8 mouse cellular contexts compared by ENCODE assay signal in genomic region chr9:63664792-63665646, GRCm38 (mm10).
DNase-seq lines count a peak whose midpoint lies in the region; ATAC-seq lines count a peak whose summit lies in the region.
"Had no signal": no experiment of that assay in that cellular context is flagged by ENCODE, and none has a peak within 500 bp of the region (broad histone marks: within the 10 kb centered on the region; RNA-seq: fewer than 3 reads in every experiment).

No protein-coding gene starts in this region.

- peak; percentile 52; the same call in 1 of the 2 replicates for ATAC-seq in midbrain, embryonic 11.5 days (ENCODE audit: low FRiP score)
- ATAC-seq in midbrain, embryonic 15.5 days (replicated peaks): no peak
- ATAC-seq in limb, embryonic 12.5 days (ENCODE audit: insufficient number of reproducible peaks, insufficient read depth, low FRiP score, low TSS enrichment, low read depth): no peak
- ATAC-seq in erythroid progenitor cell, adult 5-6 weeks (replicated peaks; ENCODE audit: low FRiP score, poor library complexity, severe bottlenecking): no peak

- no peak overlapping the region; the same call in 1 of the 2 replicates for H3K27ac ChIP-seq in midbrain, embryonic 11.5 days (ENCODE audit: low read depth, low read length)
- no peak overlapping the region for H3K27ac ChIP-seq in midbrain, embryonic 15.5 days
- peak overlapping the region; percentile 82 for H3K27ac ChIP-seq in hindbrain, embryonic 10.5 days
- H3K27ac ChIP-seq in limb, embryonic 12.5 days: peak overlapping the region; percentile 73

- H3K36me3 ChIP-seq in midbrain, embryonic 11.5 days (ENCODE audit: control insufficient read depth, insufficient read depth, low read length): peaks cover 9% of the 10 kb centered on the region
- no peaks in the 10 kb centered on the region for H3K36me3 ChIP-seq in midbrain, embryonic 15.5 days (replicated peaks)
- peaks cover 79% of the 10 kb centered on the region for H3K36me3 ChIP-seq in hindbrain, embryonic 10.5 days
- peaks cover 65% of the 10 kb centered on the region for H3K36me3 ChIP-seq in limb, embryonic 12.5 days

- H3K9ac ChIP-seq in midbrain, embryonic 11.5 days (ENCODE audit: low read length): 0 out of 2 replicates have a peak overlapping the region, but pooled peaks have one; percentile 12
- H3K9ac ChIP-seq in midbrain, embryonic 15.5 days: no peak overlapping the region
- no peak overlapping the region for H3K9ac ChIP-seq in limb, embryonic 12.5 days (replicated peaks)

- H3K4me2 ChIP-seq in midbrain, embryonic 11.5 days: no peak overlapping the region
- no peak overlapping the region for H3K4me2 ChIP-seq in midbrain, embryonic 15.5 days
- H3K4me2 ChIP-seq in limb, embryonic 12.5 days: no peak overlapping the region

- no peak overlapping the region for H3K4me3 ChIP-seq in midbrain, embryonic 11.5 days (ENCODE audit: low read depth, low read length)
- H3K4me3 ChIP-seq in midbrain, embryonic 15.5 days: no peak overlapping the region
- H3K4me3 ChIP-seq in hindbrain, embryonic 10.5 days: no peak overlapping the region
- H3K4me3 ChIP-seq in limb, embryonic 12.5 days (replicated peaks): no peak overlapping the region

- intact Hi-C loops in gastrocnemius, postnatal 36 days (cut with DNase I): loop anchor here (2.0 to 5.0 kb wide), 2 partner anchors 37 to 92 kb away; partner anchors contain the start of gene Smad3

- H3K27me3 ChIP-seq in midbrain, embryonic 11.5 days (ENCODE audit: control insufficient read depth, insufficient read depth, low read length): no peaks in the 10 kb centered on the region
- no peaks in the 10 kb centered on the region for H3K27me3 ChIP-seq in midbrain, embryonic 15.5 days (replicated peaks)
- H3K27me3 ChIP-seq in hindbrain, embryonic 10.5 days (ENCODE audit: insufficient read depth, poor library complexity, severe bottlenecking): no peaks in the 10 kb centered on the region
- no peaks in the 10 kb centered on the region for H3K27me3 ChIP-seq in limb, embryonic 12.5 days

- no peaks in the 10 kb centered on the region for H3K9me3 ChIP-seq in midbrain, embryonic 11.5 days (ENCODE audit: control insufficient read depth, low read length)
- no peaks in the 10 kb centered on the region for H3K9me3 ChIP-seq in midbrain, embryonic 15.5 days
- no peaks in the 10 kb centered on the region for H3K9me3 ChIP-seq in hindbrain, embryonic 10.5 days
- H3K9me3 ChIP-seq in limb, embryonic 12.5 days: no peaks in the 10 kb centered on the region

- 49% methylated on average over 13 of the region's 13 CpGs for WGBS in midbrain, embryonic 11.5 days
- WGBS in midbrain, embryonic 15.5 days: 26% methylated on average over 13 of the region's 13 CpGs
- 44% methylated on average over 13 of the region's 13 CpGs for WGBS in hindbrain, embryonic 10.5 days
- WGBS in limb, embryonic 12.5 days: 59% methylated on average over 13 of the region's 13 CpGs

- H3K4me1 ChIP-seq in midbrain, embryonic 11.5 days (ENCODE audit: control insufficient read depth, insufficient read depth, low read length): peaks cover 16% of the 10 kb centered on the region
- H3K4me1 ChIP-seq in midbrain, embryonic 15.5 days: peaks cover 28% of the 10 kb centered on the region
- H3K4me1 ChIP-seq in hindbrain, embryonic 10.5 days (replicated peaks): peaks cover 72% of the 10 kb centered on the region
- H3K4me1 ChIP-seq in limb, embryonic 12.5 days (replicated peaks): peaks cover 72% of the 10 kb centered on the region

- peak; percentile 86 for DNase-seq in midbrain, embryonic 11.5 days (ENCODE audit: low spot score, missing footprints)
- DNase-seq in hindbrain, embryonic 10.5 days (ENCODE audit: low spot score): peak; percentile 48
- DNase-seq in spleen, postnatal 36 days (ENCODE audit: low spot score in 2 of 2): no peak
- DNase-seq in gastrocnemius, postnatal 36 days: no peak
- DNase-seq: right cerebral cortex, postnatal 4 days had no signal

Comparison
In these comparisons a context has a peak if more than half of its experiments do, and no peak if none do; other contexts are left out.
1. DNase-seq: peak in midbrain, embryonic 11.5 days (single experiment) and hindbrain, embryonic 10.5 days (single experiment); none in spleen, postnatal 36 days (0 of 2) and gastrocnemius, postnatal 36 days (0 of 2).
2. H3K27ac ChIP-seq: peak in hindbrain, embryonic 10.5 days (single experiment) and limb, embryonic 12.5 days (single experiment); none in midbrain, embryonic 11.5 days (single experiment) and midbrain, embryonic 15.5 days (single experiment).